Mouse (Mus musculus) liver, embryonic 15.5 days (tissue): ENCODE results near the gene Toe1. TPM values are rescaled to one million over a fixed set of nuclear protein-coding genes. Genes with fewer than 3 reads are reported as not detected.
"Not testable (repeated sequence)": the region's sequence is repeated elsewhere in the genome, so short reads cannot be mapped to it uniquely, and the experiment has no call there.

Source experiments
- ATAC-seq: fragments of 200-750 bp; cut with Nextera tagmentation; 2 replicates; pipeline ENCODE4 v1.8.0; 2017; ENCODE audit warnings: moderate number of reproducible peaks, mild to moderate bottlenecking, moderate library complexity; ENCODE audit not compliant: insufficient read depth
- H3K27ac ChIP-seq: fragments of 300-500 bp; sonication (generic); replicated peaks from 2 replicates; pipeline ENCODE4 v1.5.1; 2015; ENCODE audit warnings: mild to moderate bottlenecking, inconsistent platforms
- H3K27me3 ChIP-seq: fragments of 300-500 bp; sonication (generic); 2 replicates; pipeline ENCODE4 v1.6.1; 2015; ENCODE audit warnings: mild to moderate bottlenecking, inconsistent platforms
- H3K36me3 ChIP-seq: fragments of 300-500 bp; sonication (generic); replicated peaks from 2 replicates; pipeline ENCODE4 v1.6.1; 2015; ENCODE audit warnings: moderate library complexity, mild to moderate bottlenecking, inconsistent platforms
- H3K4me1 ChIP-seq: fragments of 300-500 bp; sonication (generic); replicated peaks from 2 replicates; pipeline ENCODE4 v1.6.1; 2015; ENCODE audit warnings: inconsistent platforms
- H3K4me2 ChIP-seq: fragments of 300-500 bp; sonication (generic); 2 replicates; pipeline ENCODE4 v1.6.1; 2015; ENCODE audit warnings: moderate library complexity, mild to moderate bottlenecking, inconsistent platforms
- H3K4me3 ChIP-seq: fragments of 300-500 bp; sonication (generic); replicated peaks from 2 replicates; pipeline ENCODE4 v1.5.1; 2015; ENCODE audit warnings: mild to moderate bottlenecking, inconsistent platforms
- H3K9ac ChIP-seq: fragments of 300-500 bp; sonication (generic); 2 replicates; pipeline ENCODE4 v1.6.1; 2015; ENCODE audit warnings: moderate library complexity, mild to moderate bottlenecking, inconsistent platforms
- H3K9me3 ChIP-seq: fragments of 300-500 bp; sonication (generic); replicated peaks from 2 replicates; pipeline ENCODE4 v1.6.1; 2016; ENCODE audit warnings: inconsistent platforms
- WGBS: fragments of 180-500 bp; shearing (Covaris S2); methylation state at CpG from one replicate; pipeline ENCODE4 v1.1.7; 2015; ENCODE audit warnings: mixed read lengths; ENCODE audit not compliant: insufficient replicate concordance; 5-methylcytosine and 5-hydroxymethylcytosine counted together
- polyA plus RNA-seq: library from polyadenylated mRNA; unstranded; fragments of >200 nt; fragmentation: Nextera tagmentation; extraction: Ambion mirVana; gene quantifications from 2 replicates; pipeline ENCODE4 v1.2.1, GENCODE M21; 2015

Gene Toe1
- 14.3 and 14.8 TPM in 2 replicates for polyA plus RNA-seq

DNA sequence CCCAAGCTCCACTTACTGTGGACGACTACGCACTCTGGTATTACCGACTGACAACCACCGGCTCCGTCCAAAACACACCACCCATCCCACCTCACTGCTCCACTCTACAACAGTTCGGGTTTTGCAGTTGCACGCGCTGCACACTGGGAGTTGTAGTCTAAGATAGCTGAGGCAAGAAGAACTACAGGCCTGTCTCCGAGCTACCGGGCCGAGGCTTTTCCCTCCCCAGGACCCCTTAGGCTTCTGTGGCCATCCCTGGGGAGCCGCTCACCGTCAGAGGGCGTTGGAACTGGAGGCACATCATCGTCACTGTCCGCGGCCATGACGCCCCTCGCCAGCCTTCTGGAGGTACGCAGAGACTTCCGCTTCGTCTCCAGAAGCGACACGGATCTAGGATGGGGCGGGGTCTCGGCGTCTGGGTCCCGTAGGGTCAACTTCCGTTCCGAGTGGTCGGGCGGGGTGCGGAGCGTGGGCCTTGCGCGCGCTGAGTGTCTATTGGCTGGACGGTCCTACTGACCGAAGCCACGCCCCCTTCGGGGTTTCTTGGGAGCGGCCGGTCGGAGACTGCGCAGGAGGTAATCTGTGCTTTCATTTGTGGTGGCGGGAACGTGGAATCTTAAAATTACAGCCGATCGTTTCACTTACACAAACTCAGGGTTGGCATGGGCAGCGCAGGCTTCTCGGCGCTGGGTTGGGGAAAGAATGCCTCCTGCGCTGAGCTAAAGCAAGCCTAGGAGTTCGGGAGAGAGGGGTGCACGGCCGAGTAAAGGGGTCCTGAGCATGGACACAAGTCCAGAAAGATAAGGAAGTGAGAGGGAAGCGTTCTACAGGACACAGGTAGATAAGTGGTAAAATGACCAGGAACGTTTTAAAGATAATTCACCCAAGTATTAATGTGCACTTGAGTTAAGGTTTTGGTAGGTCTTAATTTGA is at the start of gene Toe1, which contains the start of gene Mutyh:
Gene Toe1 (minus strand): TSS at position 444 of the 933 bp plus-strand sequence.
Gene Mutyh (plus strand): TSS at position 527 of the 933 bp plus-strand sequence.
- ATAC-seq = peak; percentile 97
- H3K27me3 ChIP-seq = no peaks in the 10 kb centered on the region
- no peaks in the 10 kb centered on the region for H3K9me3 ChIP-seq
- peak within 1 kb of the TSS; percentile 91 for H3K27ac ChIP-seq
- peaks cover 35% of the 10 kb centered on the region for H3K36me3 ChIP-seq
- H3K4me3 ChIP-seq = peak within 1 kb of the TSS; percentile 89
- H3K9ac ChIP-seq = peak within 1 kb of the TSS; percentile 85
- WGBS = under 1% methylated on average over 58 of the region's 58 CpGs
- H3K4me1 ChIP-seq = peaks cover 27% of the 10 kb centered on the region
- H3K4me2 ChIP-seq = peak within 1 kb of the TSS; percentile 91

DNA sequence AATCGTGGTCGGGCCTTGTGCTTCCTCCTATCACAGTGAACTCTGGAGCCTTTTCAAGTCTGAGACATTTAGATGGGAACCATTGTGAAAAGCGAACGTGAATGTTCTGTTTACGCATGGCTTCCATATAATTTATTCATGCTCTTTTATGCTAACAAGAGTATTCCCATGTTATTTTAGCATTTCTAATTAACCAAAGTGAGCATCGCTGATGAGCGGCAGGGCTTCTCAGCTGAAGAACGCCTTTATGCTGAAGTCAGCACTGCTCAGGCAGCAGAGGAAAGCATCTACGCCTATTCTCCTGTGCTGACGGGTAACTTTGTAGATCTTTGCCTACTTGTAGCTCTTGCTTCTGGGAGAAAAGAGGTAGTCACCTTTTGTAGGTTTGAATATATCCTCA is 49.8 kb upstream of the Toe1 start:
- no peak overlapping the region for H3K4me3 ChIP-seq
- no peaks in the 10 kb centered on the region for H3K4me1 ChIP-seq
- ATAC-seq = no peak
- no peaks in the 10 kb centered on the region for H3K36me3 ChIP-seq
- no peak overlapping the region for H3K27ac ChIP-seq
- no peak overlapping the region for H3K4me2 ChIP-seq
- peaks cover 6% of the 10 kb centered on the region for H3K27me3 ChIP-seq
- 74% methylated on average over 10 of the region's 10 CpGs for WGBS
- no peak overlapping the region for H3K9ac ChIP-seq
- no peaks in the 10 kb centered on the region for H3K9me3 ChIP-seq

DNA sequence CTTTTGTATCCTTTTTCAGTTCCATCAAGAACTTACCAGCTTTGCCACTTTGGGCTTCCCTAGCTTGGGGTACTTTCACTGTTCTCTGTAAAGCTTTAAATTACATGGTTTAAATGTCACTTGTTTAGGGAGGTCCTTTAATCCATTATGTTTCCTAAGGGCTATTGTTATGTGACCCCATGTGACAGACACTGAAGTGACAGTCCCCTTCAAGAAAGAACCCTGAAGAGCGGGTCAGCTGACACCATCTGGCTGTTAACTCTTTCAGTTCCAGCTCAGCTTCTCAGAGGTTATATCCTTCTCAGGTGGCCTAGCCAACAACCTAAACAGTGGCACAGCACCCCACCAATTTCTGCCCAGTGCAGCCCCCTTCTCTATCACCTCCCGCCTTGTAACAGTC is 46.8 kb upstream of the Toe1 start:
- no peaks in the 10 kb centered on the region for H3K9me3 ChIP-seq
- H3K9ac ChIP-seq = no peak overlapping the region
- no peak overlapping the region for H3K4me3 ChIP-seq
- 0 out of 2 replicates have a peak, but pooled peaks cover 8% of the 10 kb centered on the region for H3K27me3 ChIP-seq
- H3K4me2 ChIP-seq = no peak overlapping the region
- ATAC-seq = no peak
- no peak overlapping the region for H3K27ac ChIP-seq
- H3K4me1 ChIP-seq = no peaks in the 10 kb centered on the region
- no peaks in the 10 kb centered on the region for H3K36me3 ChIP-seq
- 17% methylated on average over 2 of the region's 2 CpGs for WGBS

DNA sequence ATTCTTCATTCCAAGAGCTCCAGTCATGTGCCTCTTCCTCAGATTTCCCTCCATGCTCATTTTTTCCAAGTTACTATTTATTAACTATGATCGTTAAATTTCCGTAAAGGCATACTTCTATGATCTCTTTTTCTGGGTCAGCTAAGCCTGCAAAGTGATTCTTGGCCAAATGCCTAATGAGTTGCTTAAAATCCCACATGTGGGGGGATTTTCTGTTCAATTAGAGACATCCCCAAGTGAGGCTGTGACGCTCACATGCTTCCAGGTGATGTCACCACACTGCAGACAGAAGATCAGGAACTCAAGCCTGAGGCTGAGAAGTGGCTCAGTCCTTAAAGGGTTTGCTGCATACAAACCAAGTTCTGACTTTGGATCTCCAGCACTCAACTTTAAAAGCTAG is 42.5 kb upstream of the Toe1 start:
- Histone ChIP-seq H3K9me3 (no peaks in the 10 kb centered on the region), H3K4me1 (no peaks in the 10 kb centered on the region), H3K9ac (no peak overlapping the region), H3K27ac (no peak overlapping the region), H3K27me3 (peaks cover 9% of the 10 kb centered on the region; the same call in 1 of the 2 replicates), H3K4me2 (no peak overlapping the region), H3K4me3 (no peak overlapping the region), H3K36me3 (no peaks in the 10 kb centered on the region)
- no peak for ATAC-seq
- WGBS = 70% methylated on average over 3 of the region's 3 CpGs

DNA sequence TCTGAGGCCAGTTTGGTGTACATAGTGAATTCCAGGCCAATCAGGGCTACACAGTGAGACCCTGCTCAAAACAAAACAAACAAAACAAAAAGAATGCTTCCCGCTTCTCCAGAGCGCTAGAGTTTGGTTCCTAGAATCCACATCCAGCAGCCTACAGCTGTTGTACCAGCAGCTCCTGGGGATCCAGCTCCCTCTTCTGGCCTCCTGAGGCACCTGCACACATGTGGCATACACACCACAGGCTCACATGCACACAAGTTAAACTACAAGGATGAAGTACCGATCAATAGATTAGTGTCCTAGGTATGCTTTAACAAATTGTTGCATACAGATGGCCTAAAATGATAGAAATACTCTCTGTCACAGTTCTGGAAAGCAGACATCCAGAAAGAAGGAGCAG is 36.9 kb upstream of the Toe1 start:
- Histone ChIP-seq H3K36me3 (no peaks in the 10 kb centered on the region), H3K4me2 (no peak overlapping the region), H3K4me3 (no peak overlapping the region), H3K27ac (no peak overlapping the region), H3K4me1 (no peaks in the 10 kb centered on the region; the same call in 1 of the 2 replicates), H3K9ac (no peak overlapping the region), H3K27me3 (peaks cover 27% of the 10 kb centered on the region), H3K9me3 (no peaks in the 10 kb centered on the region)
- WGBS = 80% methylated on average over 3 of the region's 3 CpGs
- ATAC-seq = no peak

DNA sequence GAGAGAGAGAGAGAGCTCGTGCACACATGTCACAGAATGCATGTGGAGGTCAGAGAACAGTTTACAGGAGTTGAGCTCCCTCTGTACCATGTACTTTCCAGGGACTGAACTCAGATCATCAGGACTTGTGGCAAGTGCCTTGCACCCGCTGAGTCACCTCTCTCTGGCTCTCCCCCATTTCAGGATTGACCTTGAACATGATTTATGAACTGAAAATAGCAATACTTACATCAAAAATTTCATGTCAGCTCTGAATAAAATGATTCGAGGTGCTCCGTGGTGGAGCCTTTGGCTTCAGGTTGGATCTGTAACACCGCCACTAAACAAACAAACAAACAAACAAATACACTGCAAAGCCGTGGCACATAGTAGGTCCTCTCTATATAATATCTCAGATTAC is 33.4 kb upstream of the Toe1 start:
- Histone ChIP-seq H3K4me2 (no peak overlapping the region), H3K4me1 (no peaks in the 10 kb centered on the region; the same call in 1 of the 2 replicates), H3K4me3 (no peak overlapping the region), H3K36me3 (no peaks in the 10 kb centered on the region), H3K9ac (no peak overlapping the region), H3K27ac (no peak overlapping the region), H3K9me3 (no peaks in the 10 kb centered on the region), H3K27me3 (peaks cover 32% of the 10 kb centered on the region)
- ATAC-seq = no peak
- 57% methylated on average over 6 of the region's 6 CpGs for WGBS

- not testable (repeated sequence) for H3K4me3 ChIP-seq, H3K9ac ChIP-seq, H3K9me3 ChIP-seq, H3K4me2 ChIP-seq, H3K36me3 ChIP-seq, ATAC-seq, H3K27ac ChIP-seq, H3K4me1 ChIP-seq
- H3K27me3 ChIP-seq = peaks cover 32% of the 10 kb centered on the region
- 36% methylated on average over 23 of the region's 29 CpGs for WGBS
Measured at GRCm38 (mm10) chr4:116840096-116840495, 32.7 kb upstream of the Toe1 start.

DNA sequence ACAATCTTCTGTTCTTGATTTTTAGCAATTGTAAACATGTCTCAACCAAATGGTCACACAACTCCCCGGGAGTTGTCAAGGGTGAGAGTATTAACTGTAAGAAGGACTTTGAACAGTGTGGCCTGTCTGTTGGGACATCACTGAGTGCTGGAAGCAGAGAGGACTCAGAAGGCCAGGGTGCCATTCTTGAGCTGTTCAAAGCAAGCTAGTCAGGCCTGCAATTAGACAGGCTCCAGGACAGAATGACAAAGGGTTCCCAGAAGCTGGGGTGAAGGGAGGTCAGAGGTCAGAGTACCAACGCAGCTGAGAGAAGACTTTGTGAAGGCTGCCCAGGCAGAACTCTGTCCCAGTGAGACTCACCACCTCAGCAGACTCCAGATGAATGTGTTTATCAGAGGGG is 31.6 kb upstream of the Toe1 start:
- no peaks in the 10 kb centered on the region for H3K9me3 ChIP-seq
- no peak for ATAC-seq
- WGBS = 48% methylated on average over 2 of the region's 2 CpGs

GRCm38 (mm10) chr4:116830070-116830368 is 22.6 kb upstream of the Toe1 start:
- Histone ChIP-seq H3K9me3 (no peaks in the 10 kb centered on the region), H3K4me3 (no peak overlapping the region), H3K4me2 (no peak overlapping the region), H3K4me1 (peaks cover 4% of the 10 kb centered on the region), H3K27me3 (no peaks in the 10 kb centered on the region), H3K9ac (no peak overlapping the region), H3K36me3 (no peaks in the 10 kb centered on the region), H3K27ac (no peak overlapping the region)
- no peak for ATAC-seq
- 40% methylated on average over 6 of the region's 6 CpGs for WGBS

More for the DNA sequence above, 31.6 kb upstream of the Toe1 start:
- Histone ChIP-seq H3K9ac (no peak overlapping the region), H3K36me3 (no peaks in the 10 kb centered on the region), H3K27me3 (peaks cover 28% of the 10 kb centered on the region), H3K4me1 (no peaks in the 10 kb centered on the region; the same call in 1 of the 2 replicates), H3K4me3 (no peak overlapping the region), H3K27ac (no peak overlapping the region), H3K4me2 (no peak overlapping the region)

DNA sequence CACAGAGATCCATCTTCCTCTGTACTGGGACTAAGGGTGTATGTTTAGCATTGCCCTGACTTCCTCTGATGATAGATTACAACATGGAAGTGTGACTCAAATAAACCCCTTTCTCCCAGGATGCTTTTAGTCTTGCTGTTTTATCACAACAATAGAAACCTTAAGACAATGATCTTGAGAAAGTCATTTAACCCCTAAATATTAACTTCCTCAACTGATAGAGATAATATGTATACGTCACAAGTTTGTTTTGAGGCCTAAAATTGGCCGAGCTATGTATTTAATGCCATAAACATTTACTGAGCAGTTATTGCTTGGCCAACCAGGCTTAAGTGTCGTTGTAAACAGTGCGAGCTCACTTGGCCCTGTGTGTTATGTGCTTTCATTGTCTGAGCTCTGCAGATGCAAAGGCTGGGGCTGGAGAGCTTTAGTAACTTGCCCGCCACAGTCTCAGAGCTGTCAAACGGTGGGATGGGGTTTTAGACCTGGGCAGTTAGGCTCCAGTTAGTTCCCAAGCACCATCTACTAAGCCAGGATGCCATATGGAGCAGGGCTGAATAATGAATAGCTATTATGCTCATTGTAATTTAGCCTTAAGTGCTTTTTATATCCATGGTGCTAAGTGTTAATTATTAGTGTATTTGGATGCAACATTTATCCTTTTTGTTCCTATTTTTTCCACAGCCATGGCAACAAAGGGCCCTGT is 22.1 kb upstream of the Toe1 start:
- no peak for ATAC-seq
- H3K27me3 ChIP-seq = no peaks in the 10 kb centered on the region
- H3K36me3 ChIP-seq = no peaks in the 10 kb centered on the region
- no peak overlapping the region for H3K9ac ChIP-seq
- 53% methylated on average over 6 of the region's 6 CpGs for WGBS
- peaks cover 8% of the 10 kb centered on the region for H3K4me1 ChIP-seq
- no peak overlapping the region for H3K4me2 ChIP-seq
- no peak overlapping the region for H3K4me3 ChIP-seq
- no peaks in the 10 kb centered on the region for H3K9me3 ChIP-seq
- H3K27ac ChIP-seq = no peak overlapping the region

DNA sequence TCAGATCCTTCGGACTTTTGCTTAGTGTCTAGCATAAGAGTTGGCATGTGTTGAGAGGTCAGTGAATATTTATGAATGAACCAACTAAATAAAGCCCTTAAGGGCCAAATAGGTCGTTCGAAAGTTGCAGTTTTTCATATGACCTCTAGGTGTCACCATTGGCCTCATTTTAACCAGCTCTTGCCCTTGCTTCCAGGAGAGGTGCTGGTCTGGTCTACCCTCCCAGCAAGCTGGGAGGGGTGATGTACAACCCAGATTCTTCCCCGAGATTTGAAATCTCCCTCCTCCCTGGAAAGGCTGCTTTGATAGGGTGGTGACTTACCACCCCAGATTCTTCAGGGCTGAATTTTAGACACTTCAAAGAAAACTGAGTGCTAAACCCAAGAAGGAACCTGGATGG is 20.4 kb upstream of the Toe1 start:
- Histone ChIP-seq H3K27ac (no peak overlapping the region), H3K9me3 (no peaks in the 10 kb centered on the region), H3K27me3 (no peaks in the 10 kb centered on the region), H3K4me2 (no peak overlapping the region), H3K4me1 (peaks cover 17% of the 10 kb centered on the region), H3K9ac (no peak overlapping the region), H3K36me3 (no peaks in the 10 kb centered on the region), H3K4me3 (no peak overlapping the region)
- ATAC-seq = no peak
- 0% methylated on average over 4 of the region's 4 CpGs for WGBS
